Mouse (Mus musculus) limb, embryonic 14.5 days (tissue): ENCODE measurements around the gene Anxa4. TPM values are rescaled to one million over a fixed set of nuclear protein-coding genes. Genes with fewer than 3 reads are reported as not detected.

Source experiments
- ATAC-seq: fragments of 200-750 bp; cut with Nextera tagmentation; 2 replicates; pipeline ENCODE4 v1.8.0; 2017; ENCODE audit warnings: low read depth, moderate number of reproducible peaks, moderate TSS enrichment; ENCODE audit not compliant: low FRiP score
- DNase-seq: peaks from one replicate; pipeline ENCODE4 v3.0.0-alpha.2; 2015; ENCODE audit warnings: low spot score
- H3K27ac ChIP-seq: fragments of 300-500 bp; sonication (generic); replicated peaks from 2 replicates; pipeline ENCODE4 v1.5.1; 2014; ENCODE audit warnings: low read depth, mild to moderate bottlenecking, low read length, moderate library complexity, mixed read lengths
- H3K27me3 ChIP-seq: fragments of 300-500 bp; sonication (generic); 2 replicates; pipeline ENCODE4 v1.6.1; 2014; ENCODE audit warnings: low read length, mixed read lengths; ENCODE audit not compliant: control insufficient read depth, insufficient read depth
- H3K36me3 ChIP-seq: fragments of 300-500 bp; sonication (generic); 2 replicates; pipeline ENCODE4 v1.6.1; 2014; ENCODE audit warnings: mild to moderate bottlenecking, low read length, moderate library complexity, mixed read lengths; ENCODE audit not compliant: control insufficient read depth, insufficient read depth
- H3K4me1 ChIP-seq: fragments of 300-500 bp; sonication (generic); 2 replicates; pipeline ENCODE4 v1.6.1; 2014; ENCODE audit warnings: antibody characterized with exemption, low read length, mixed read lengths; ENCODE audit not compliant: control insufficient read depth, insufficient read depth
- H3K4me2 ChIP-seq: fragments of 300-500 bp; sonication (generic); replicated peaks from 2 replicates; pipeline ENCODE4 v1.6.1; 2014; ENCODE audit warnings: low read depth, mild to moderate bottlenecking, low read length, moderate library complexity; ENCODE audit not compliant: severe bottlenecking
- H3K4me3 ChIP-seq: fragments of 300-500 bp; sonication (generic); replicated peaks from 2 replicates; pipeline ENCODE4 v1.5.1; 2014; ENCODE audit warnings: low read length
- H3K9ac ChIP-seq: fragments of 300-500 bp; sonication (generic); 2 replicates; pipeline ENCODE4 v1.6.1; 2014; ENCODE audit warnings: mild to moderate bottlenecking, low read depth, low read length, moderate library complexity; ENCODE audit not compliant: severe bottlenecking
- H3K9me3 ChIP-seq: fragments of 300-500 bp; sonication (generic); 2 replicates; pipeline ENCODE4 v1.6.1; 2016; ENCODE audit warnings: low read length; ENCODE audit not compliant: control insufficient read depth
- POLR2A ChIP-seq: fragments of 200-500 bp; IDR thresholded peaks from 2 replicates; pipeline ENCODE4 v1.8.0; 2012; ENCODE audit warnings: inconsistent platforms, mild to moderate bottlenecking, moderate library complexity, borderline replicate concordance; ENCODE audit not compliant: insufficient read depth, insufficient read length; ENCODE audit errors: extremely low read depth
- WGBS: fragments of 180-500 bp; shearing (Covaris S2); extraction: QIAGEN DNeasy Blood & Tissue Kit; methylation state at CpG from one replicate; pipeline ENCODE4 v1.1.7; 2014; 5-methylcytosine and 5-hydroxymethylcytosine counted together
- polyA plus RNA-seq, 2 experiments: library from polyadenylated mRNA; depleted of rRNA in 1 of 2; stranded (reverse) in 1 of 2; unstranded in 1 of 2; fragments of >200 nt; fragmentation: Nextera tagmentation in 1 of 2; extraction: Ambion mirVana in 1 of 2; gene quantifications; 2 replicates each; pipeline versions ENCODE4 v1.2.1 to v1.2.3; 2012 to 2014

Gene Anxa4
- polyA plus RNA-seq, 2 experiments, result 28.3 to 45.6 TPM

GRCm38 (mm10) chr6:86800467-86800866, 7.1 kb upstream of the Anxa4 start:
- no peaks in the 10 kb centered on the region for H3K27me3 ChIP-seq
- H3K4me3 ChIP-seq, result no peak overlapping the region
- no peak for ATAC-seq
- no peak for TF ChIP-seq POLR2A
- H3K27ac ChIP-seq, result no peak overlapping the region
- WGBS, result 90% methylated on average over 3 of the region's 3 CpGs
- H3K4me1 ChIP-seq, result no peaks in the 10 kb centered on the region
- DNase-seq, result no peak
- no peak overlapping the region for H3K4me2 ChIP-seq
- H3K36me3 ChIP-seq, result no peaks in the 10 kb centered on the region
- no peak overlapping the region for H3K9ac ChIP-seq
- H3K9me3 ChIP-seq, result no peaks in the 10 kb centered on the region

GRCm38 (mm10) chr6:86797455-86797854, 4.1 kb upstream of the Anxa4 start:
- WGBS, result 60% methylated on average over 4 of the region's 4 CpGs
- H3K27me3 ChIP-seq, result no peaks in the 10 kb centered on the region

GRCm38 (mm10) chr6:86793957-86794356, 573 bp upstream of the Anxa4 start:
- peak overlapping the region; percentile 97 for H3K4me2 ChIP-seq
- H3K36me3 ChIP-seq, result no peaks in the 10 kb centered on the region
- H3K27ac ChIP-seq, result no peak overlapping the region
- TF ChIP-seq POLR2A, result no peak
- no peaks in the 10 kb centered on the region for H3K27me3 ChIP-seq
- no peaks in the 10 kb centered on the region for H3K9me3 ChIP-seq
- H3K4me3 ChIP-seq, result peak overlapping the region; percentile 71
- DNase-seq (no peak), ATAC-seq (no peak)
- H3K9ac ChIP-seq, result peak overlapping the region; percentile 61; the same call in 1 of the 2 replicates
- WGBS, result 46% methylated on average over 5 of the region's 5 CpGs
- H3K4me1 ChIP-seq, result peaks cover 3% of the 10 kb centered on the region; the same call in 1 of the 2 replicates

More at GRCm38 (mm10) chr6:86797455-86797854, 4.1 kb upstream of the Anxa4 start:
- Histone ChIP-seq H3K4me3 (no peak overlapping the region), H3K9me3 (no peaks in the 10 kb centered on the region), H3K4me1 (peaks cover 1% of the 10 kb centered on the region; the same call in 1 of the 2 replicates), H3K4me2 (no peak overlapping the region), H3K36me3 (no peaks in the 10 kb centered on the region), H3K9ac (no peak overlapping the region), H3K27ac (no peak overlapping the region)
- DNase-seq, result no peak
- no peak for TF ChIP-seq POLR2A
- ATAC-seq, result no peak

- no peak overlapping the region for H3K9ac ChIP-seq
- H3K4me2 ChIP-seq, result no peak overlapping the region
- H3K4me1 ChIP-seq, result peaks cover 3% of the 10 kb centered on the region; the same call in 1 of the 2 replicates
- 85% methylated on average over 10 of the region's 10 CpGs for WGBS
- H3K27ac ChIP-seq, result no peak overlapping the region
- H3K27me3 ChIP-seq, result no peaks in the 10 kb centered on the region
- H3K9me3 ChIP-seq, result no peaks in the 10 kb centered on the region
- no peak for TF ChIP-seq POLR2A
- no peak overlapping the region for H3K4me3 ChIP-seq
- no peak for ATAC-seq
- no peaks in the 10 kb centered on the region for H3K36me3 ChIP-seq
- no peak for DNase-seq
Measured at GRCm38 (mm10) chr6:86790351-86790943, 2.9 kb downstream of the Anxa4 start.

GRCm38 (mm10) chr6:86788242-86788641, 5.1 kb downstream of the Anxa4 start:
- WGBS, result 82% methylated on average over 4 of the region's 4 CpGs

More at GRCm38 (mm10) chr6:86788242-86788641, 5.1 kb downstream of the Anxa4 start:
- Histone ChIP-seq H3K27me3 (no peaks in the 10 kb centered on the region), H3K9me3 (no peaks in the 10 kb centered on the region), H3K27ac (no peak overlapping the region), H3K36me3 (no peaks in the 10 kb centered on the region), H3K4me1 (peaks cover 3% of the 10 kb centered on the region; the same call in 1 of the 2 replicates), H3K4me2 (no peak overlapping the region), H3K4me3 (no peak overlapping the region), H3K9ac (no peak overlapping the region)
- no peak for ATAC-seq
- DNase-seq, result no peak
- TF ChIP-seq POLR2A, result no peak
